Mouse (Mus musculus): Measurements from ENCODE around the gene Arid1b. TPM values are rescaled to one million over a fixed set of nuclear protein-coding genes. Genes with fewer than 3 reads are reported as not detected.

Gene Arid1b
- polyA plus RNA-seq, 1 experiment from 2014 or later = 5.0 TPM

DNA sequence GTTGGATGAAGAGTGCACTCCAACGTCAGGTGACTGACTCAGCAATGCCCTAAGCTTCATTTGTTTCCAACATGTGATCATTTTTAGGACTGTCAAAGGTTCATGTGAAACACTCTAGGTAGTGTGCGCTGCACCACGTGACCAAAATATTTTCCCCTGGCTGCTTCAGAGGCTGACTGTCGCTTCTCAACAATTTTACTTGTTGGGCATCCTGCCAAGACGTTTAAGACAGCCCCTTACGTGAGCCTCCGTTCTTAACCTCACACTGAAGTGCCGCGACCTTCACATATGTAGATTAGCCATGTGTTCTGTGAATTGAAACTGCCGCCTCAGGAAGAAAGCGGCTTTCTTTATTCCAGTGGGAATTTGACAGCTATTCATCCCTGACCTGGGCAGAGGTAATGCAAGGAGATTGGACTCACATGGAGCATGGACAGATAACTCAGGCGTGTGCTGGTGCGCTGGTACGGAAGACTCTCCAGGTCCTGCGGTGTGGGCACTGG, 13.1 kb downstream of the Arid1b start:
- peak; percentile 25; the same call in 1 of the 2 replicates for ATAC-seq (replicated peaks; ENCODE audit: insufficient number of reproducible peaks, insufficient read depth, low FRiP score, low read depth)
- Histone ChIP-seq H3K4me1 (replicated peaks) (peaks cover 90% of the 10 kb centered on the region), H3K4me2 (peak overlapping the region; percentile 52), H3K27me3 (no peaks in the 10 kb centered on the region), H3K9me3 (replicated peaks) (no peaks in the 10 kb centered on the region), H3K9ac (no peak overlapping the region), H3K4me3 (peak overlapping the region; percentile 25), H3K27ac (0 out of 2 replicates have a peak overlapping the region, but pooled peaks have one; percentile 1), H3K36me3 (no peaks in the 10 kb centered on the region)
- WGBS = 12% methylated on average over 15 of the region's 15 CpGs

DNA sequence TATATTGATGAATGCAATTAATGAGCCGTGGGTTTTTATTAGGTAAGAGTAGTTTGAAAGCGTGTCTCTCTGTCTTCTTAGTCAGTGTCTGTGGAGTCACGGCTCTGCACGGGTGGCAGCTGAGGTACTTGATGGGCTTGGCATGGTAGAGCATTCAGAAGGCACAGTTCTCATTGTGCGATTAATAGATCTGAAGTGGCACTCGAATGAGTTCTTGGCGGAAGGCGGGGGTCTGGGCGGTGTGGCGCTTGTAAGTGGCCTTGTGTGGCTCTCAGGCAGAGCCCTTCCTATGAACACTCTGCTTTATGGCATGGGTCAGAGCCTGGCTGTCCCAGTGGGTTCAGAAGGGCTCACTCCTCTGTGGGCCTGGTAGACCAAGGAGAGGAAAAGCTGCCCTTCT, 14.1 kb downstream of the Arid1b start:
- Histone ChIP-seq H3K36me3 (no peaks in the 10 kb centered on the region), H3K9me3 (replicated peaks) (no peaks in the 10 kb centered on the region), H3K4me1 (replicated peaks) (peaks cover 89% of the 10 kb centered on the region), H3K27ac (no peak overlapping the region), H3K4me3 (no peak overlapping the region), H3K4me2 (peak overlapping the region; percentile 52), H3K9ac (no peak overlapping the region), H3K27me3 (no peaks in the 10 kb centered on the region)
- 62% methylated on average over 10 of the region's 10 CpGs for WGBS
- ATAC-seq (replicated peaks; ENCODE audit: insufficient number of reproducible peaks, insufficient read depth, low FRiP score, low read depth) = 0 out of 2 replicates have a peak, but pooled peaks have one; percentile 32

DNA sequence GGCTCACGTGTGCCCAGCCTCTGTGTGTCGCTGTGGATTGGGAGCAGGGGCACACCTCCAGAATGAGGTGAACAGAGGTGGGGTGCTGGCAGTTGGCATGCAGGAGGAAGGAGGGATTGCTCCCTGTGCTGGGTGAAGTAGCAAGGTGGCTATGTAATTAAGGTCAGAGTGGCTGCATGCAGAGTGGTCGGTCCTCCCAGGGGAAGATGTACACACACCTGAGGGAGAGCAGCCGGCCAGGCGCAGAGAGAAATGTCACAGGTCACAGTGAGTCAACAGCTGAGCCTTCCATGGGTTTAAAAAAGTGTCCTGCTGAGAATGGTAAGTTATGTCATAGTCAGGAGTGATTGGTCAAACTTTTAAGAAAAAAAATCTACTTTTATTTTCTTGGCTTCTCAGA, 14.6 kb downstream of the Arid1b start:
- no peaks in the 10 kb centered on the region for H3K27me3 ChIP-seq
- no peak for ATAC-seq (replicated peaks; ENCODE audit: insufficient number of reproducible peaks, insufficient read depth, low FRiP score, low read depth)
- no peaks in the 10 kb centered on the region for H3K36me3 ChIP-seq
- no peak overlapping the region for H3K27ac ChIP-seq
- no peak overlapping the region for H3K9ac ChIP-seq
- WGBS = 71% methylated on average over 5 of the region's 5 CpGs
- peaks cover 83% of the 10 kb centered on the region for H3K4me1 ChIP-seq (replicated peaks)
- H3K9me3 ChIP-seq (replicated peaks) = no peaks in the 10 kb centered on the region
- no peak overlapping the region for H3K4me3 ChIP-seq
- H3K4me2 ChIP-seq = peak overlapping the region; percentile 52; the same call in 1 of the 2 replicates

DNA sequence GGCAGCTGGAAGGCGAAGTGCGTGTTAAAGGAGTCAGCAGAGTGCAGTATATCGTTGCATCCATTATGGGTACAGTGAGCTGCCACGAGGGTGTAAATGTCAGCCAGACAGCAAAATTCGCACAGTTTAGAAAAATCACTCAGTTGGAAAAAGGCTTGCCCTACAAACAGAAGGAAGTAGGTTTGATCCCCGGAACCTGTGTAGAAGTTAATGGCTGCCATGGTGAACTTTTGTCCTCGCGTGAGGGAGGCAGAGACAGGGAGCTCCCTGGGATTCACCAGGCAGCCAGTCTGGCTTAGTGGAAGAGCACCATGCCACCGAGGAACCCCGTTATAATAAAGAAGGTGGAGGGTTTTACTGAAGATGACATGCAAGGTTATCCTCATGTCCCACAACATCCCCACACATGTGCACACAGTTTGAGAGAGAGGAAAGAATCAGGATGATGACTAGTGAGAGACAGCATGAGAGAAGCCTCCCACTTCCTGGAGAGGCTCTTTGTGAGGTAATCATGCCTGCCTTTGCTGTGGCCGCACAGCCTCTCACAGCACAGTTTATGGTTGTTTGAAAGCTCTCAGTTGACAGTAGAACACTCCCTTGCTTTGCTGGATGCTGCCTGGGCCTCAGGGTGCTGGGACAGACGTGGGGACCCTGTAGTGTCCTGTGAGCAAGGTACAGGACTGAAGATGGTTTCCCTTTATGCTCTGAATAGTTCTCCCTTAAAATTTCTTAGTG, 15.6 kb downstream of the Arid1b start:
- H3K4me2 ChIP-seq = no peak overlapping the region
- H3K9ac ChIP-seq = no peak overlapping the region
- ATAC-seq (replicated peaks; ENCODE audit: insufficient number of reproducible peaks, insufficient read depth, low FRiP score, low read depth) = no peak
- WGBS = 73% methylated on average over 12 of the region's 12 CpGs
- H3K27ac ChIP-seq = no peak overlapping the region
- H3K27me3 ChIP-seq = no peaks in the 10 kb centered on the region
- H3K4me1 ChIP-seq (replicated peaks) = peaks cover 74% of the 10 kb centered on the region
- no peaks in the 10 kb centered on the region for H3K36me3 ChIP-seq
- H3K9me3 ChIP-seq (replicated peaks) = no peaks in the 10 kb centered on the region
- H3K4me3 ChIP-seq = no peak overlapping the region

DNA sequence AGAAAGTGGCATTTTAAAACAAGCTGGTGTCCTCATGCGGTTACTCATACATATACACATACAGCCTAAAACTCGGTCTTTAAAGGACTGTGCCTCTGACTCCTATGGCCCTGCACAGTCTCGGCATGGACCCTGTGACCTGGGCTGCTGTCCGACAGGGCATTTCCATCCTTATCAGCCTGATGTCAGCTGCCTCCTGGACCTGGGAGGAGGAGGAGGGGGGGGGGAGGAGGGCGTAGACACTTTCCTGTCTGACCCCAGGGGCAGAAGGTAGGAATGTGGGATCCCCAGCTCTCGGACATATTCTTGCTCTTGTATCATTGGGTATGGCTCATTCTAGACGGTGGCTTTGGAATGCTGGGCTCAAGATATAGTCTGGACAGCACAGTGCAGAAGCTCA, 16.6 kb downstream of the Arid1b start:
- Histone ChIP-seq H3K9ac (no peak overlapping the region), H3K27me3 (no peaks in the 10 kb centered on the region)
- ATAC-seq (replicated peaks; ENCODE audit: insufficient number of reproducible peaks, insufficient read depth, low FRiP score, low read depth) = no peak

DNA sequence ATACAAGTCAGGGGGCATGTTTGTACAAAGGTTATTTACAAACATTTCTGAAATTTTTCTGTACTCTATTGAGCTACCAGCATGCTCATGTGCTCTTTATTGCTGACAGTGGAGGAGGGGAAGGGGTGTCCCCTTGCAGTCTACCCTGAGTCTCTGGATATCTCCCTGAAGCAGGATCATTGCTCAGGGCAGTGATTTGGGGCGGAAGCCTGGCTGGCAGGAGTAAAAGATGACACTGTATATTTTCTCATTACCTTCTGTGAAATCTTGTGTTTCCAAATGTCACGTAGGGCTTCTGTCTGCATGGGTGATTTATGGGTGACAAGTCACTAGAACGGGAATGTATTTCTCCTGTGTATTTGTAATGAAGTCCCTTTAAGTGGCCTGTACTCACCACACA, 18.0 kb downstream of the Arid1b start:
- 69% methylated on average over 3 of the region's 3 CpGs for WGBS
- Histone ChIP-seq H3K4me3 (no peak overlapping the region), H3K9ac (no peak overlapping the region), H3K4me1 (replicated peaks) (peaks cover 56% of the 10 kb centered on the region), H3K27ac (no peak overlapping the region), H3K27me3 (no peaks in the 10 kb centered on the region), H3K9me3 (replicated peaks) (no peaks in the 10 kb centered on the region), H3K4me2 (no peak overlapping the region), H3K36me3 (no peaks in the 10 kb centered on the region)
- ATAC-seq (replicated peaks; ENCODE audit: insufficient number of reproducible peaks, insufficient read depth, low FRiP score, low read depth) = no peak

More for the DNA sequence above, 16.6 kb downstream of the Arid1b start:
- Histone ChIP-seq H3K9me3 (replicated peaks) (no peaks in the 10 kb centered on the region), H3K4me2 (no peak overlapping the region), H3K36me3 (no peaks in the 10 kb centered on the region), H3K27ac (no peak overlapping the region), H3K4me3 (no peak overlapping the region), H3K4me1 (replicated peaks) (peaks cover 64% of the 10 kb centered on the region)
- 30% methylated on average over 7 of the region's 7 CpGs for WGBS

DNA sequence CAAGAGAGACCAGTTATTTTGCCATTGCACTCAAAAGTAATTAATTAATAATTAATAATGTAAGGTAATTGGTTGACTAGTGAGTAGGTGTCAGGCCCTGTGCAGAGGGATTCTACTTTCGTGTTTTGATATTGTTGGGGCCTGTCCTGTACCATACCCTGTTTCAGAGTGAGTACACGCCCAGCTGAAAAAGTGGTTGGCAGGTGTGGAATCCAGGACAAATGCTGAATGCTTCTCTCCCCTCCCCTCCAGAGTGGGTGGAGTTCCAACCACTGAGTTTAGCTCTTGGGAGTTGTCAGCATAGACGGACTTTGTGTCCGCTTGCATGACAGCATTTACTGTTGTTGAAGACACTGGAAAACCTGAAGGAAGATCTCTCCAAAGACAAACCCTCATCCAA, 18.4 kb downstream of the Arid1b start:
- no peaks in the 10 kb centered on the region for H3K9me3 ChIP-seq (replicated peaks)
- no peak for ATAC-seq (replicated peaks; ENCODE audit: insufficient number of reproducible peaks, insufficient read depth, low FRiP score, low read depth)
- no peak overlapping the region for H3K4me3 ChIP-seq
- WGBS = 60% methylated on average over 4 of the region's 4 CpGs
- no peak overlapping the region for H3K4me2 ChIP-seq
- H3K9ac ChIP-seq = no peak overlapping the region
- H3K4me1 ChIP-seq (replicated peaks) = peaks cover 53% of the 10 kb centered on the region
- no peak overlapping the region for H3K27ac ChIP-seq
- no peaks in the 10 kb centered on the region for H3K36me3 ChIP-seq
- H3K27me3 ChIP-seq = no peaks in the 10 kb centered on the region

DNA sequence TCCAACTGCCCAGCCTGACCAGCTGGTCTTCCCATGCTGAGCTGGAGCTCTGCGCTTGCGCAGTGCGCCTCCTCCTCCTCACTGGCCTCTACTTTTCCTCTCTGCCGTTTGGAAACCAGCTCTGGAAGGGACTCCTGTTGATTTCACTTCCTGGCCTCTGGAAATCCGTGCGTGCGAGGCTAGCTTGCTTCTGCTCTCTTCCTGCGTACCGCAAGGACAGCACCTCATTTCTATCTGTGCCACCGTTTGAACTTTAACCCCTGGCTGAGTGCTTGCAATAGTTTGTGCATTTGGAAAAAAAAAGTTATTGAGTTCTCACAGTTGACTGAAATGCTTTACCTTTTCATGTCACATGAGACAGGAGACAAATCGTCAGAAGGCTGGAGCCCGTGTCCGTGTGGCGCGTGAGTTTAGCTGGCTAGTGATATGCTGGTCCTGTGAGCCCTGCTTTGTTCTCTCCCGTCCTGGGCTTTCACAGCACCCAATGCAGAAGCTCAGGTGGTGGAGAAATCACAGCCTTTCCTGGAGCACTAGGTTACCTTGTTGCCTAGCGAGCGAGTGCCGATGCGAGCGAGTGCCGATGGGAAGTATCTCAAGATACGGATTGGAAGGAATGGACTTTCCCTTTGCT, 20.3 kb downstream of the Arid1b start:
- ATAC-seq (replicated peaks; ENCODE audit: insufficient number of reproducible peaks, insufficient read depth, low FRiP score, low read depth) = no peak
- Histone ChIP-seq H3K4me1 (replicated peaks) (peaks cover 40% of the 10 kb centered on the region), H3K27me3 (no peaks in the 10 kb centered on the region), H3K4me2 (no peak overlapping the region), H3K36me3 (no peaks in the 10 kb centered on the region), H3K4me3 (no peak overlapping the region), H3K27ac (no peak overlapping the region), H3K9ac (no peak overlapping the region), H3K9me3 (replicated peaks) (no peaks in the 10 kb centered on the region)
- WGBS = 81% methylated on average over 23 of the region's 23 CpGs

DNA sequence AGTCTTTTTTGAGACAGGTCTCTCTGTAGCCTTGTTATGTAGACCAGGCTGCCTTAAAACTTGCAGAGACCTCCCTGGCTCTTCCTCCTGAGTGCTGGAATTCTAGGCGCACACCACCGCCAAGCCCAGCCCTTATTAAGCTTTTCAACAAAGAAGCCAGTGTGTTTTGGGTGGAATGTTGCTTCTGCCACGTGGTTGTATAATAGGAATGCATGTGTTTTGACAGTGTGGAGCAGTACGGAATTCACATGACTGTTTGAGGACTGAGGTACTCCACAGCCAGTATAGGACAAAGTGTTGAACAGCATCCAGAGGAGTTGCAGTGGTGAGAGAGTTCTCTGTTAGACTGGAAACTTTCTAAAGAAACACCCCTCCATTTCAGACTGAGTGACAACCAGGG, 22.3 kb downstream of the Arid1b start:
- Histone ChIP-seq H3K4me2 (no peak overlapping the region), H3K4me1 (replicated peaks) (peaks cover 27% of the 10 kb centered on the region), H3K9ac (no peak overlapping the region), H3K27me3 (no peaks in the 10 kb centered on the region), H3K27ac (no peak overlapping the region), H3K36me3 (no peaks in the 10 kb centered on the region), H3K4me3 (no peak overlapping the region), H3K9me3 (replicated peaks) (no peaks in the 10 kb centered on the region)
- ATAC-seq (replicated peaks; ENCODE audit: insufficient number of reproducible peaks, insufficient read depth, low FRiP score, low read depth) = no peak
- WGBS = 57% methylated on average over 4 of the region's 4 CpGs

DNA sequence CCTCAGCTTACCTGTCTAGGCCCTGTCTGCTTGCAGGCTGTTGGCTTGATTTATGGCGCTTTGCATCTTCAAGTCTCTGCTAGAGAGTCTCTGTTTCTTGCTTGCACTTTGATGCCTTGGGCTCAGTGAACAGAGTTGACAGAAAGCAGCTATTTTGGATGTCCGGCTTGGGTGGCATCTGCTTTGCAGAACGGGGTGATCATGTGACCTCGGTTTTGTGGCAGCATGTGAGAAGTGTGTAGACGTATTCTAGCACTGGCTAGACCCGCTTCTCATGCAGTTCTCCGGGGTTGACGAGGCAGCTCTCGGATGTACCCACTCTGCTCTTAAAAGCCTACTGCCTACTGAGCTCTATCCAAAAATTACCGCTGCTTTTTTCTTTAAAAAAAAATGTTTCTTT, 22.9 kb downstream of the Arid1b start:
- Histone ChIP-seq H3K4me3 (no peak overlapping the region), H3K27me3 (no peaks in the 10 kb centered on the region), H3K4me2 (no peak overlapping the region), H3K4me1 (replicated peaks) (peaks cover 31% of the 10 kb centered on the region), H3K36me3 (no peaks in the 10 kb centered on the region), H3K27ac (no peak overlapping the region), H3K9me3 (replicated peaks) (no peaks in the 10 kb centered on the region), H3K9ac (no peak overlapping the region)
- 86% methylated on average over 10 of the region's 10 CpGs for WGBS
- ATAC-seq (replicated peaks; ENCODE audit: insufficient number of reproducible peaks, insufficient read depth, low FRiP score, low read depth) = no peak

DNA sequence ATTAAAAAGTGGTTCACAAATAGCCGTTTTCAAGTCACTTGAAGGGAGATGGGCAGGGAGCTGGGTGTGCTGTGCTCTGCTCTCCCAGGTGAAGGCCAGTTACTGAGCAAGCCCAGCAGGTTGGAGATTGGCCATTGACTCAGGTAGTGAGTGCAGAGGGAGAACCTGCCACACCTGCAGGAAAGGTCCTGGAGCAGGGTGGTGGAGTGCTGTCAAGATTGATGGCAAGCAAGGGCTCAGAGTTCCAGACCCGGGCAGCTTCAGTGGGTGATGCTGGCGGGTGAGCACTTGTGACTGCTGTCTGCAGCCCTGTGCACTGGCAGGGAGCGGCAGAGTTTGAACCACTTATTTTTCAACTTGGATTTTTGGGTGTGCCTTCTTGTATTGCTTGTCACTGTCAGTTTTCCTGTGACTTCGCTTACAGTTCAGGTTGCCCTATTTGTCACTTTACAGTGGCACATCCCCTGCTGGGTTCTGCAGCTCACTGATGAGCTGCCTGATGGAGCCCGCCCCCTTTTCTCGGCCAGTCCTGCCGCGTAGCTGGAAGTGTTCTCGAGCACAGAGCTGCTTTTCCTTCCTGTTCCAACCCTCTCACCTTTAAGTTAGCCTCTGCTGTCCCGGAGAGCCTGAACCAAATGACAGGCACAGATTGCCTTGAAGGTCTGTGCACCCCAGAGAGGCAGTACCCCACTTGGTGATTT, 27.3 kb downstream of the Arid1b start:
- no peaks in the 10 kb centered on the region for H3K27me3 ChIP-seq
- no peaks in the 10 kb centered on the region for H3K9me3 ChIP-seq (replicated peaks)
- no peak overlapping the region for H3K9ac ChIP-seq
- H3K36me3 ChIP-seq = no peaks in the 10 kb centered on the region
- H3K4me1 ChIP-seq (replicated peaks) = peaks cover 32% of the 10 kb centered on the region
- WGBS = 27% methylated on average over 11 of the region's 11 CpGs
- no peak overlapping the region for H3K4me3 ChIP-seq
- H3K27ac ChIP-seq = no peak overlapping the region
- ATAC-seq (replicated peaks; ENCODE audit: insufficient number of reproducible peaks, insufficient read depth, low FRiP score, low read depth) = no peak
- no peak overlapping the region for H3K4me2 ChIP-seq

Measured in heart, embryonic 15.5 days (tissue).